Mouse (Mus musculus) gastrocnemius, postnatal 4 days (tissue): ENCODE measurements around the gene Klhl40. TPM values are rescaled to one million over a fixed set of nuclear protein-coding genes. Genes with fewer than 3 reads are reported as not detected.

ENCODE experiments used
- DNase-seq, 2 experiments: peaks; one replicate each; pipeline ENCODE4 v3.0.0; 2021 to 2022; ENCODE audit warnings: low spot score in 2 of 2, mixed read lengths in 2 of 2
- total RNA-seq, 2 experiments: library from RNA; stranded (reverse); gene quantifications; 2 replicates each; pipeline ENCODE4 v1.2.3; 2021

Gene Klhl40
- total RNA-seq, 2 experiments from 2014 or later, result 143 TPM

DNA sequence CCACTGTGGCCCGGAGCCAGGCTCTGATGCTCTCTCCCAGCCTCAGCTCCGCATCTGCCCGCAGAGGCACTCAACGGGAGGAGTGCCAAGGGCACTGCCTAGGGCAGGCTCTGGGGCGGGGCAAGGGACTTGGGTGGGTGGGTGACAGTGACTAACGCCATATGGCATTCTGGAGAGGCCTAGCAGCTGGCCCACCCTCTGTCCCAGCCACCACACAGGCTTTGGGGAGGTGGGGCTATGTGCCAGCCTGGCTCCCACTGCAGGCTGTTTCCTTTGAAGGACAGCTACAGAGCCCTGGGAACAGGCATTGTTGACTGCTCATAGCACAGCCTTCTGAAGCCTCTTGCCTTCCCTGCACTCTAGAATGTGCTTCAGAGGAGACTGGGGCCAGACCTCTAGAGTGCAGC lies 45.2 kb downstream of the Klhl40 start:
- DNase-seq, result no peak

- no peak for DNase-seq
Observed at GRCm38 (mm10) chr9:121823051-121823450, 45.6 kb downstream of the Klhl40 start.

DNA sequence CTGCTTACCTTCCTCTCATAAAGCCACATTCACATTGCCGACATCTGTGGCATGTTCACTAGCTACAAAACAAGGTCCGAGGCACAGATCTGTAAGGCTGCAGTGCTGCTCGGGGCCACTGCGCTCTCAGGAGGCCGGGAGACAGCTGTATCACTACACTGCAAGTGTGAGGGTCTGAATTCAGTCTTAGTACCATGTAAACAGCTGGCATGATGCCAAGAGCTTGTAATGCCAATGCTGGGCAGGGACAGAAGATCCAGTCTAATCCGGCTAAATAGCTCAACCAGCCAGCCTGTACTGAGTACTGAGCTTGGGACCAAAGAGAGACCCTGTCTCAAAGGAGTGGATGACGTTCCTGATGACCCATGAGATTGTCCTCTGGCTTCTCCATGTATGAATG lies 46.6 kb downstream of the Klhl40 start:
- no peak for DNase-seq

DNA sequence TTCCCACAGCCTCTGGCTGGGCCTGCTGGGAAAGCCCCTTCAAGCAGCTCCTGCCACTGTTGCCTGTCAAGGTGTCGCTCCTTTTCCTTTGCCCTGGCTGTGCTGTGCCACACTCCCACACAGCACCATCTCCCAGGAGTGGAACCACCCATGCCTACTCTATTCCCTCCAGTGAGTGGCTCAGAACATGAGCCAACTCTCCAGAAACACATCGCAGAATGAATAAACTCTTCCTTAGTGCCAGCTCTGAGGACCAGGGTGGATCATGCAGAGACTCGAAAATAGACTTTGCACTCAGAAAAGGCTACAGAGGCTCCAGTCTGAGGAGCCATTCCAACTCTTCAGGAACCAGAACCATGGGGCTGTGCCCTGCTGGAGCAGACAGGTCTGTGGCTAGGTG lies 48.9 kb downstream of the Klhl40 start:
- DNase-seq, result no peak

DNA sequence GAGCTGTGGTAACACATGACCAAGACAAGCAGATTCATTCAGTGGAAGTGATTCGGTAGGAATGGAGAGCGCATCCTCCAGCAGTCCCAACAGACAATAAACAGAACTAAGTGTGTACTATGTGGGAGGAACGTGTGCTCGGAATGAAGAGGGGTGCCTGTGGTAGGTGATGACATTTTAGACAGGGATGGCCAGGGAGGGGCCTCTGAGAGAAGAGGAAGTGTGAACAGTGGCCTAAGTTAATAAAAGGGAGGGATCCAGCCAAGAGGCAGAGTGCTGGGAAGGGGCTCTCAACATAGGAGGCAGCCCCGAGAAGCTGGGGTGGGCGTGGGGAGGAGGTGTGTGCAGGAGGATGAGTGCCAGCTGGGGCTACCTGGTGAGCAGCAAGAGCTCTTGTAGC lies 50.9 kb downstream of the Klhl40 start:
- no peak for DNase-seq

DNA sequence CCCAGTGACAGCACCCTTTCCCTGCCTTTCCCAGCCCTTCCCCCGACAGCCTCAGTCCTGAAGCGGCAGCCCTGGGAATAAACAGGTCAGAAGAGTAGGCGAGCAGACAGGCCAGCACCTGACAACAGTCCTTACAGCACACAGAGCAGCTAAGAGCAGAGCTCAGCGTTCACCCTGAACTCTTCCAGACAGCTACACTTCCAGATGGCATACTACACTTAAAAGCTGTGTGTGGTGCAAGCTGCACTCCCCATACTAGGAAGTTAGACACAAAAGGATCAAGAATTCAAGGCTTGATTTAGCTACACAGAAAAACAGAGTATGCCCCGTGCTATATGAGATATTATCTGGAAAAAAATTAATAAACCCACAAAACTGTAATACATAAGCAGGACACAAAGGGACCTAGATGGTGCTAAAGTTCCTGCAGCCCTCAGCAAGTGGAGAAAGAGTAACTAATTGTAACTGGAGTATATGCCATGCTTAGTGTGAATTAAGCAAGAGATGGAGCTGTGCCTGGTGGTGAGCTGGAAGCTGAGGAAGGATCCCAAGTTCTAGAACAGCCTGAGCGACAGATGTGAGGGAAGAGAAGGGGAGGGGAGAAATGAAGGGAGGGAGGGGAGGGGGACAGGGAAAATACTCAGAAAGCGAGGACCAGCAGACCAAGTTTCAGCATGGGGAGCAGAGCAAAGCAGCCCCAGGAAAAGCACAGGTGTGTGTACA lies 52.0 kb downstream of the Klhl40 start:
- DNase-seq, result no peak

GRCm38 (mm10) chr9:121830243-121830955 lies 53.0 kb downstream of the Klhl40 start:
- no peak for DNase-seq

GRCm38 (mm10) chr9:121830956-121831293 lies 53.5 kb downstream of the Klhl40 start:
- peak; percentile 68 to 82 for DNase-seq

Other genes starting within 250 kb of the Klhl40 start
- 1 to 10 TPM in 1 of 2 experiments, under 1 TPM in 1; 0.81 to 1.2 TPM for gene Lyzl4, start 135.5 kb upstream of the Klhl40 start, total RNA-seq
- gene Vipr1, start 134.9 kb upstream of the Klhl40 start, total RNA-seq, result under 1 TPM; 0.21 to 0.66 TPM
- 1 to 10 TPM; 6.8 to 8.5 TPM for gene Sec22c, start 72.1 kb upstream of the Klhl40 start, total RNA-seq
- gene Ss18l2, start 67.3 kb upstream of the Klhl40 start, total RNA-seq, result 10 to 100 TPM; 80.4 to 80.8 TPM
- 100 to 1,000 TPM in 1 of 2 experiments, 10 to 100 TPM in 1; 75.2 to 104 TPM for gene Nktr, start 58.4 kb upstream of the Klhl40 start, total RNA-seq
- 10 to 100 TPM; 88.6 to 91.6 TPM for gene Zfp651, start 18.3 kb upstream of the Klhl40 start, total RNA-seq
- gene Hhatl, start 14.9 kb downstream of the Klhl40 start, total RNA-seq, result 100 to 1,000 TPM; 164 to 169 TPM
- gene Ccdc13, start 61.9 kb downstream of the Klhl40 start, total RNA-seq, result under 1 TPM in 1 of 2 experiments, not detected in 1; 0.88 TPM
- gene Higd1a, start 80.8 kb downstream of the Klhl40 start, total RNA-seq, result 10 to 100 TPM; 61.4 to 67.0 TPM
- gene Ackr2, start 120.7 kb downstream of the Klhl40 start, total RNA-seq, result 1 to 10 TPM; 1.8 to 1.9 TPM
- under 1 TPM in 1 of 2 experiments, not detected in 1; 0.26 TPM for gene Cyp8b1, start 138.7 kb downstream of the Klhl40 start, total RNA-seq
- gene Fam198a, start 173.4 kb downstream of the Klhl40 start, total RNA-seq, result 10 to 100 TPM; 10.6 to 11.4 TPM
- 1 to 10 TPM; 7.8 to 8.7 TPM for gene Pomgnt2, start 219.5 kb downstream of the Klhl40 start, total RNA-seq